Mouse (Mus musculus): ENCODE results near the gene Fabp6. TPM values are rescaled to one million over a fixed set of nuclear protein-coding genes. Genes with fewer than 3 reads are reported as not detected.

Gene Fabp6
- not detected for total RNA-seq (2023)

DNA sequence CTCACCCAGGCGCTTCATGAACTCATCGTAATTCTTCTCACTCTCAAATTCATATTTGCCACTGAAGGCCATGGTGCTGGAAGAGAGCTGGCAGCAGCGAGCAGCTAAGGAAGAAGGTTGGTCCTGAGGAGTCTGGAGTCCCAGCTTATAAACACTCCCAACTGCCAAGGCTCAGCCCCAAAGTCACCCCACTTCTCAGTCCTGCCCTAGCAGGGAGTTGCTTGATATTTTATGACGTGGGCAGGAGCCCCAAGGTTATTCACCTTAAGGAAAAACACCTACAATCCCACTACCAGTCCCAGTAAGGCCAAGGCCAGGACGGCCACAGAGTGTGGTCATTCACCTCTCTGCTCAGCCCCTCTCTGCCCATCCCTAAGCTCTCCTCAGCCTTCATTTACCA is at the start of gene Fabp6:
TSS of gene Fabp6 (minus strand) at position 101 of the 400 bp plus-strand sequence.

GRCm38 (mm10) chr11:43586324-43587090 is 14.8 kb downstream of the Fabp6 start, which contains the start of gene 4933415A04Rik:
TSS of gene 4933415A04Rik (plus strand) at chr11:43587040.

Other genes with a start within 250 kb of the Fabp6 start
- gene Pttg1, start 175.3 kb downstream of the Fabp6 start, total RNA-seq (2023) = 10 to 100 TPM; 40.2 to 50.8 TPM
- gene Slu7, start 167.8 kb downstream of the Fabp6 start, total RNA-seq (2023) = 10 to 100 TPM; 70.7 to 73.0 TPM
- gene C1qtnf2, start 127.3 kb downstream of the Fabp6 start, total RNA-seq (2023) = not detected
- not detected for gene Ccnjl, start 72.8 kb downstream of the Fabp6 start, total RNA-seq (2023)
- not detected for gene 4933415A04Rik, start 14.5 kb downstream of the Fabp6 start, total RNA-seq (2023)
- 10 to 100 TPM; 26.1 to 26.8 TPM for gene Pwwp2a, start 80.5 kb upstream of the Fabp6 start, total RNA-seq (2023)
- 10 to 100 TPM; 36.6 to 36.9 TPM for gene Ttc1, start 146.5 kb upstream of the Fabp6 start, total RNA-seq (2023)